Mouse (Mus musculus) embryonic facial prominence, embryonic 15.5 days (tissue): ENCODE data around the gene Umad1. TPM values are rescaled to one million over a fixed set of nuclear protein-coding genes. Genes with fewer than 3 reads are reported as not detected.

ENCODE experiments used
- ATAC-seq: fragments of 200-750 bp; cut with Nextera tagmentation; 2 replicates; pipeline ENCODE4 v1.8.0; 2017; ENCODE audit warnings: low read depth, moderate TSS enrichment; ENCODE audit not compliant: insufficient number of reproducible peaks, low FRiP score, low TSS enrichment
- H3K27ac ChIP-seq: fragments of 300-500 bp; sonication (generic); replicated peaks from 2 replicates; pipeline ENCODE4 v1.5.1; 2015; ENCODE audit warnings: mild to moderate bottlenecking, inconsistent platforms
- H3K27me3 ChIP-seq: fragments of 300-500 bp; sonication (generic); 2 replicates; pipeline ENCODE4 v1.6.1; 2015; ENCODE audit warnings: inconsistent platforms
- H3K36me3 ChIP-seq: fragments of 300-500 bp; sonication (generic); 2 replicates; pipeline ENCODE4 v1.6.1; 2015; ENCODE audit warnings: mild to moderate bottlenecking, inconsistent platforms
- H3K4me1 ChIP-seq: fragments of 300-500 bp; sonication (generic); 2 replicates; pipeline ENCODE4 v1.6.1; 2015; ENCODE audit warnings: inconsistent platforms
- H3K4me2 ChIP-seq: fragments of 300-500 bp; sonication (generic); replicated peaks from 2 replicates; pipeline ENCODE4 v1.6.1; 2015; ENCODE audit warnings: mild to moderate bottlenecking, inconsistent platforms
- H3K4me3 ChIP-seq: fragments of 300-500 bp; sonication (generic); replicated peaks from 2 replicates; pipeline ENCODE4 v1.5.1; 2015; ENCODE audit warnings: mild to moderate bottlenecking, inconsistent platforms
- H3K9ac ChIP-seq: fragments of 300-500 bp; sonication (generic); 2 replicates; pipeline ENCODE4 v1.6.1; 2015; ENCODE audit warnings: inconsistent platforms
- H3K9me3 ChIP-seq: fragments of 300-500 bp; sonication (generic); replicated peaks from 2 replicates; pipeline ENCODE4 v1.6.1; 2016; ENCODE audit warnings: inconsistent platforms
- WGBS: fragments of 180-500 bp; shearing (Covaris S2); methylation state at CpG from one replicate; pipeline ENCODE4 v1.1.7; 2015; 5-methylcytosine and 5-hydroxymethylcytosine counted together
- polyA plus RNA-seq: library from polyadenylated mRNA; unstranded; fragments of >200 nt; fragmentation: Nextera tagmentation; extraction: Ambion mirVana; gene quantifications from 2 replicates; pipeline ENCODE4 v1.2.1, GENCODE M21; 2015

The Umad1 gene
- polyA plus RNA-seq, 1 experiment from 2014 or later = 18.2 TPM

- peaks cover 20% of the 10 kb centered on the region for H3K4me1 ChIP-seq
- no peaks in the 10 kb centered on the region for H3K36me3 ChIP-seq
- H3K27ac ChIP-seq = no peak overlapping the region; the same call in 1 of the 2 replicates
- no peak overlapping the region for H3K4me3 ChIP-seq
- H3K4me2 ChIP-seq = peak overlapping the region; percentile 5
- H3K9me3 ChIP-seq = no peaks in the 10 kb centered on the region
- ATAC-seq = no peak; the same call in 1 of the 2 replicates
- no peaks in the 10 kb centered on the region for H3K27me3 ChIP-seq
- WGBS = 14% methylated on average over 12 of the region's 12 CpGs
- no peak overlapping the region for H3K9ac ChIP-seq
These were observed 93.6 kb downstream of the Umad1 start for GRCm38 (mm10) chr6:8352533-8353168.

GRCm38 (mm10) chr6:8353461-8353860 is 94.4 kb downstream of the Umad1 start:
- ATAC-seq = no peak

GRCm38 (mm10) chr6:8354846-8355245 is 95.8 kb downstream of the Umad1 start:
- H3K4me2 ChIP-seq = no peak overlapping the region
- no peaks in the 10 kb centered on the region for H3K27me3 ChIP-seq
- H3K27ac ChIP-seq = no peak overlapping the region
- no peak overlapping the region for H3K4me3 ChIP-seq
- no peak for ATAC-seq
- H3K9ac ChIP-seq = no peak overlapping the region
- WGBS = 84% methylated on average over 4 of the region's 4 CpGs
- H3K4me1 ChIP-seq = peaks cover 13% of the 10 kb centered on the region
- H3K36me3 ChIP-seq = no peaks in the 10 kb centered on the region
- no peaks in the 10 kb centered on the region for H3K9me3 ChIP-seq

More at GRCm38 (mm10) chr6:8353461-8353860, 94.4 kb downstream of the Umad1 start:
- H3K36me3 ChIP-seq = no peaks in the 10 kb centered on the region
- no peak overlapping the region for H3K4me2 ChIP-seq
- H3K9ac ChIP-seq = no peak overlapping the region
- no peak overlapping the region for H3K4me3 ChIP-seq
- no peaks in the 10 kb centered on the region for H3K27me3 ChIP-seq
- H3K4me1 ChIP-seq = peaks cover 20% of the 10 kb centered on the region
- H3K27ac ChIP-seq = no peak overlapping the region
- WGBS = 49% methylated on average over 4 of the region's 4 CpGs
- H3K9me3 ChIP-seq = no peaks in the 10 kb centered on the region

- H3K4me1 ChIP-seq = peaks cover 5% of the 10 kb centered on the region; the same call in 1 of the 2 replicates
- no peak overlapping the region for H3K4me3 ChIP-seq
- H3K27ac ChIP-seq = no peak overlapping the region
- H3K9ac ChIP-seq = no peak overlapping the region
- WGBS = 70% methylated on average over 2 of the region's 2 CpGs
- H3K9me3 ChIP-seq = no peaks in the 10 kb centered on the region
- no peaks in the 10 kb centered on the region for H3K36me3 ChIP-seq
- H3K27me3 ChIP-seq = no peaks in the 10 kb centered on the region
- H3K4me2 ChIP-seq = no peak overlapping the region
- no peak for ATAC-seq
These were observed 99.1 kb downstream of the Umad1 start for GRCm38 (mm10) chr6:8358232-8358631.

- Histone ChIP-seq H3K4me1 (no peaks in the 10 kb centered on the region), H3K27ac (no peak overlapping the region), H3K9ac (no peak overlapping the region), H3K9me3 (no peaks in the 10 kb centered on the region), H3K27me3 (no peaks in the 10 kb centered on the region), H3K4me3 (no peak overlapping the region), H3K36me3 (no peaks in the 10 kb centered on the region), H3K4me2 (no peak overlapping the region)
- ATAC-seq = no peak
- 43% methylated on average over 2 of the region's 2 CpGs for WGBS
These were observed 99.7 kb downstream of the Umad1 start for GRCm38 (mm10) chr6:8358782-8359181.

- H3K36me3 ChIP-seq = no peaks in the 10 kb centered on the region
- H3K4me1 ChIP-seq = no peaks in the 10 kb centered on the region
- WGBS = 87% methylated on average over 7 of the region's 7 CpGs
- no peak overlapping the region for H3K4me3 ChIP-seq
- no peaks in the 10 kb centered on the region for H3K27me3 ChIP-seq
- H3K9me3 ChIP-seq = no peaks in the 10 kb centered on the region
- no peak overlapping the region for H3K4me2 ChIP-seq
- no peak overlapping the region for H3K27ac ChIP-seq
- ATAC-seq = no peak
- H3K9ac ChIP-seq = no peak overlapping the region
These were observed 101.7 kb downstream of the Umad1 start for GRCm38 (mm10) chr6:8360805-8361204.

- Histone ChIP-seq H3K4me3 (no peak overlapping the region), H3K4me2 (no peak overlapping the region), H3K4me1 (no peaks in the 10 kb centered on the region), H3K36me3 (no peaks in the 10 kb centered on the region), H3K9me3 (no peaks in the 10 kb centered on the region), H3K27me3 (no peaks in the 10 kb centered on the region), H3K9ac (no peak overlapping the region), H3K27ac (no peak overlapping the region)
- no peak for ATAC-seq
- WGBS = 70% methylated on average over 12 of the region's 12 CpGs
These were observed 105.1 kb downstream of the Umad1 start for GRCm38 (mm10) chr6:8364033-8364756.

- 87% methylated on average over 11 of the region's 11 CpGs for WGBS
- no peak for ATAC-seq
- H3K9me3 ChIP-seq = no peaks in the 10 kb centered on the region
- H3K27me3 ChIP-seq = no peaks in the 10 kb centered on the region
- no peak overlapping the region for H3K9ac ChIP-seq
- H3K4me1 ChIP-seq = no peaks in the 10 kb centered on the region
- no peaks in the 10 kb centered on the region for H3K36me3 ChIP-seq
- no peak overlapping the region for H3K4me3 ChIP-seq
- no peak overlapping the region for H3K27ac ChIP-seq
- H3K4me2 ChIP-seq = no peak overlapping the region
These were observed 105.7 kb downstream of the Umad1 start for GRCm38 (mm10) chr6:8364757-8365150.

GRCm38 (mm10) chr6:8367675-8368074 is 108.6 kb downstream of the Umad1 start:
- no peak overlapping the region for H3K27ac ChIP-seq
- H3K9me3 ChIP-seq = no peaks in the 10 kb centered on the region
- H3K4me1 ChIP-seq = no peaks in the 10 kb centered on the region
- 92% methylated on average over 4 of the region's 4 CpGs for WGBS
- no peak for ATAC-seq
- no peak overlapping the region for H3K9ac ChIP-seq
- H3K27me3 ChIP-seq = no peaks in the 10 kb centered on the region
- no peak overlapping the region for H3K4me2 ChIP-seq
- H3K36me3 ChIP-seq = no peaks in the 10 kb centered on the region
- H3K4me3 ChIP-seq = no peak overlapping the region

GRCm38 (mm10) chr6:8368198-8368864 is 109.2 kb downstream of the Umad1 start:
- 84% methylated on average over 2 of the region's 2 CpGs for WGBS

GRCm38 (mm10) chr6:8370624-8371023 is 111.5 kb downstream of the Umad1 start:
- Histone ChIP-seq H3K4me3 (no peak overlapping the region), H3K9ac (no peak overlapping the region), H3K9me3 (no peaks in the 10 kb centered on the region), H3K27me3 (no peaks in the 10 kb centered on the region), H3K27ac (no peak overlapping the region), H3K4me2 (no peak overlapping the region), H3K4me1 (no peaks in the 10 kb centered on the region), H3K36me3 (no peaks in the 10 kb centered on the region)
- ATAC-seq = no peak
- WGBS = 76% methylated on average over 3 of the region's 3 CpGs

More at GRCm38 (mm10) chr6:8368198-8368864, 109.2 kb downstream of the Umad1 start:
- Histone ChIP-seq H3K27ac (no peak overlapping the region), H3K36me3 (no peaks in the 10 kb centered on the region), H3K9me3 (no peaks in the 10 kb centered on the region), H3K4me1 (no peaks in the 10 kb centered on the region), H3K9ac (no peak overlapping the region), H3K4me2 (no peak overlapping the region), H3K27me3 (no peaks in the 10 kb centered on the region), H3K4me3 (no peak overlapping the region)
- ATAC-seq = no peak
